Mouse (Mus musculus): ENCODE data around the gene Myrfl.

GRCm38 (mm10) chr10:116931497-116932179 lies 34.9 kb upstream of the Myrfl start:
- TF ChIP-seq EP300 (IDR thresholded peaks at IDR 0.05) (no peak), CTCF (IDR thresholded peaks at IDR 0.05) (no peak)

Measured in lung, postnatal 0 days (tissue).